Mouse (Mus musculus): ENCODE data around the gene H2-DMb2. TPM values are rescaled to one million over a fixed set of nuclear protein-coding genes. Genes with fewer than 3 reads are reported as not detected.
A peak's percentile ranks its signal among the peaks of the same experiment; 100 is the strongest.
"Not testable (repeated sequence)": the region's sequence is repeated elsewhere in the genome, so short reads cannot be mapped to it uniquely, and the experiment has no call there.

The H2-DMb2 gene
- polyA plus RNA-seq, 1 experiment from 2014 or later, result 15.3 TPM

DNA sequence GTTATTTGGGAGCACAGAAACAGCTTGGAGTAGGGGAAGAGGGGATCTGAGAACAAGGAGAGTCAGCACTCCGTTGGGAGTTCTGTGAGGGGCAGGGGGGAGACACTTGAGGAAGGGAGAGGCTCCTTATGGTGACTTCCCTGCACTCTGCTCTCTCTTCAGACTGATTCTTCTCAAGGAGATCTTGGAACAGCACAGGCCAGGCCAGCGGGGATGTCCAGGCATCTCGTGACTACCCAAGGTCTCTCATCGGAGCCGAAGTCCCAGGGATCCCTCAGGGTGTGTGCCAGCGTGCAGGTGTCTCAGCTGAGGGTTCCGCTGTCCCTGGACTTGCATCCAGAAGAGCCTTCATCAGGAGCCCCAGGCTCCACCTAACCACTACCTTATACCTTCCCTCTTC is 4.5 kb upstream of the H2-DMb2 start:
- Histone ChIP-seq H3K4me3 (replicated peaks; ENCODE audit: low read depth, low read length) (no peak overlapping the region), H3K36me3 (ENCODE audit: insufficient read depth, low read length) (no peaks in the 10 kb centered on the region), H3K27me3 (ENCODE audit: insufficient read depth, low read length) (no peaks in the 10 kb centered on the region), H3K27ac (no peak overlapping the region), H3K9me3 (replicated peaks; ENCODE audit: low read length) (no peaks in the 10 kb centered on the region), H3K4me2 (ENCODE audit: low read length) (peak overlapping the region; percentile 69), H3K4me1 (replicated peaks; ENCODE audit: insufficient read depth, low read length) (0 out of 2 replicates have a peak, but pooled peaks cover 14% of the 10 kb centered on the region), H3K9ac (ENCODE audit: low read depth, low read length) (no peak overlapping the region; the same call in 1 of the 2 replicates)
- 83% methylated on average over 7 of the region's 7 CpGs for WGBS
- ATAC-seq (replicated peaks; ENCODE audit: low FRiP score, low read depth) (no peak), DNase-seq (ENCODE audit: low spot score) (no peak)
- TF ChIP-seq CTCF (IDR thresholded peaks at IDR 0.05; ENCODE audit: low read depth), result no peak

DNA sequence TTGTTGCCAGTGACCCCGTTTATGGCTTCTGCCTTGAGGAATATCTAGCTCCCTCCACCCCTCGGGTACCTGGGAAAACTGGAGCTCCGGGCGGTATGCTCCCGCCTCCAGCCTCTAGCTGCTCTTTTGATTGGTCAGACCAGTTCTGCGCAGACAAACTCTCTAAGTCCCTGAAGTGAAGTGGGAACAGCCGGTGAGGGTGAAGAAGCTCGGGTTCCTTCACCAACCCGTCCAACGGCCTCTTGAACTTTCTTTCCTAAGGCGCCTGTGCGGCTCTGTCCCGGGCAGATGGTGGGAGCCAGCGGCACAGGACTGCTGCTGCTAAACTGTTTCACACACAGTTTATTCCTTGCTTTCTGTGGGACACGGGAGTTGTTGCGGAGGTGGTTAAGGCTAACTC is 3.7 kb upstream of the H2-DMb2 start:
- 1% methylated on average over 16 of the region's 16 CpGs for WGBS
- ATAC-seq (replicated peaks; ENCODE audit: low FRiP score, low read depth) (no peak), DNase-seq (ENCODE audit: low spot score) (peak; percentile 65)
- Histone ChIP-seq H3K4me3 (replicated peaks; ENCODE audit: low read depth, low read length) (peak overlapping the region; percentile 25), H3K4me2 (ENCODE audit: low read length) (peak overlapping the region; percentile 69), H3K9me3 (replicated peaks; ENCODE audit: low read length) (no peaks in the 10 kb centered on the region), H3K9ac (ENCODE audit: low read depth, low read length) (peak overlapping the region; percentile 40; the same call in 1 of the 2 replicates), H3K27ac (no peak overlapping the region), H3K36me3 (ENCODE audit: insufficient read depth, low read length) (no peaks in the 10 kb centered on the region), H3K4me1 (replicated peaks; ENCODE audit: insufficient read depth, low read length) (0 out of 2 replicates have a peak, but pooled peaks cover 14% of the 10 kb centered on the region), H3K27me3 (ENCODE audit: insufficient read depth, low read length) (no peaks in the 10 kb centered on the region)
- no peak for TF ChIP-seq CTCF (IDR thresholded peaks at IDR 0.05; ENCODE audit: low read depth)

DNA sequence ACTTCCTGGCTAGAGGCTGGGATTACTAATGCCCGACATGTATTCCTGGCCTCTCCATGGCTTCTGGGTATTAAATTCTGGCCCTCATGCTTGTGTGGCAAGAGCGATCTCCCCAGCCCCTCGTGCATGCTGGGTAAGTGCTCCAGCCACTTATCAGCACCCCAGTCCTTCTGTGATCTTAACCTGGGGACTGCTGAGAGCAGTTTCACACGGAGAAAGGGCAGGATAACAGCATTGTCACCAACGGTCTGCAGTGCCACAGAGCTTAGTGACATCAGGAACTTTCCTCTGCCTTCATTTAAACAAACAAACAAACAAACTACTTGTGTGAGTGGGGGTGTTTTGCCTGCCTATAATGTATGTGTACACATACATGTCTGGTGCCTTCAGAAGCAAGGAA is 2.9 kb upstream of the H2-DMb2 start:
- no peak overlapping the region for H3K9ac ChIP-seq (ENCODE audit: low read depth, low read length)
- no peaks in the 10 kb centered on the region for H3K27me3 ChIP-seq (ENCODE audit: insufficient read depth, low read length)
- no peak overlapping the region for H3K27ac ChIP-seq
- no peak overlapping the region for H3K4me2 ChIP-seq (ENCODE audit: low read length)
- TF ChIP-seq CTCF (IDR thresholded peaks at IDR 0.05; ENCODE audit: low read depth), result no peak
- DNase-seq (ENCODE audit: low spot score) (no peak), ATAC-seq (replicated peaks; ENCODE audit: low FRiP score, low read depth) (no peak)
- H3K4me3 ChIP-seq (replicated peaks; ENCODE audit: low read depth, low read length), result peak overlapping the region; percentile 25; the same call in 1 of the 2 replicates
- 8% methylated on average over 5 of the region's 5 CpGs for WGBS
- 0 out of 2 replicates have a peak, but pooled peaks cover 14% of the 10 kb centered on the region for H3K4me1 ChIP-seq (replicated peaks; ENCODE audit: insufficient read depth, low read length)
- no peaks in the 10 kb centered on the region for H3K36me3 ChIP-seq (ENCODE audit: insufficient read depth, low read length)
- no peaks in the 10 kb centered on the region for H3K9me3 ChIP-seq (replicated peaks; ENCODE audit: low read length)

DNA sequence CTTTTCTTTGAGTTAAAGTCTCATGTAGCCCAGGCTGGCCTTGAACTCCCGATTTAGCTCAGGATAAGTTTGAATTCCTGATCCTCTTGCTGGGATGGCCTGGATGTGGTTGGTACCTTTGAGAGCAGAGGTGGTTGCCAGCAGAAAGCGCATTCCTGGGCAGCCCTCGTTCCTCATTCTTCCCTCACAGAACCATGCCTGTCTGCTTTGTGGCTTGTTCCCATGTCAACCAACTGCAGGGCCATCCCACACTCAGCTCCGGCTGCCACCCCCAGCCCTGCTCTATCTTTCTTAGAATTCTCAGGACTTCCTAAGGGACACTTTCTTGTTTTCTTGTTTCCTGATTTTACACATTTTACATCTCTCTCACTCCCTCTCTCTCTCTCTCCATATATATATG is 1.7 kb upstream of the H2-DMb2 start:
- H3K36me3 ChIP-seq (ENCODE audit: insufficient read depth, low read length), result no peaks in the 10 kb centered on the region
- 0 out of 2 replicates have a peak, but pooled peaks cover 14% of the 10 kb centered on the region for H3K4me1 ChIP-seq (replicated peaks; ENCODE audit: insufficient read depth, low read length)
- no peak overlapping the region for H3K9ac ChIP-seq (ENCODE audit: low read depth, low read length)
- no peak for DNase-seq (ENCODE audit: low spot score)
- no peak for ATAC-seq (replicated peaks; ENCODE audit: low FRiP score, low read depth)
- H3K4me3 ChIP-seq (replicated peaks; ENCODE audit: low read depth, low read length), result no peak overlapping the region
- TF ChIP-seq CTCF (IDR thresholded peaks at IDR 0.05; ENCODE audit: low read depth), result no peak
- WGBS, result 58% methylated on average over 4 of the region's 4 CpGs
- H3K27me3 ChIP-seq (ENCODE audit: insufficient read depth, low read length), result no peaks in the 10 kb centered on the region
- no peaks in the 10 kb centered on the region for H3K9me3 ChIP-seq (replicated peaks; ENCODE audit: low read length)
- H3K27ac ChIP-seq, result no peak overlapping the region
- no peak overlapping the region for H3K4me2 ChIP-seq (ENCODE audit: low read length)

DNA sequence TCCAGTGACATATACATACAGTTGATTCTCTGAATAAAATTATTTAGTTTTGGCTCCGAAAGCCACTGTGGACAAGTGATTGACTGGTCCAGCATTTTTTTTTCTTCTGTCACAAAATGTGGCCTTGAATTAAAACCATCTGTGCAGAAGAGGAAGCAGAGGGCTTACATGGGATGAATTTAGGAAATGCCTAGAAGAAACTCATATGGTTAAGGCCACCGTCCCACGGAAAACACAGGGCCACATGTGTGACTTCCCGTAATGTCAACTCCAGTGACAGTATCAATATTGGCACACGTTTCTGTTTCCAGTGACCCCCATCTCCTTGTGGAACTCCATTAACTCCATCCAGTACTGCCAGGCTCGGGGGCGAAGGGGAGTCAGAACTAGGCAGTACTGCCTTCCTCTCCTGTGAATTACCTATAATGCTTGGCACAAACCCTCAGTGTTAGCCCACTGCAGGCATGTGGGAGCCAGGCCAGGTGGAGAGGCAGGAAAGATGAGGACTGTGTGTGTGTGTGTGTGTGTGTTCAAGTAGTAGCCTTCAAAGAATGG is 574 bp upstream of the H2-DMb2 start:
- 69% methylated on average over 7 of the region's 7 CpGs for WGBS
- H3K9ac ChIP-seq (ENCODE audit: low read depth, low read length), result no peak overlapping the region
- H3K36me3 ChIP-seq (ENCODE audit: insufficient read depth, low read length), result no peaks in the 10 kb centered on the region
- H3K9me3 ChIP-seq (replicated peaks; ENCODE audit: low read length), result no peaks in the 10 kb centered on the region
- TF ChIP-seq CTCF (IDR thresholded peaks at IDR 0.05; ENCODE audit: low read depth), result no peak
- H3K4me2 ChIP-seq (ENCODE audit: low read length), result peak overlapping the region; percentile 30; the same call in 1 of the 2 replicates
- H3K27ac ChIP-seq, result 0 out of 2 replicates have a peak overlapping the region, but pooled peaks have one; percentile 19
- no peaks in the 10 kb centered on the region for H3K27me3 ChIP-seq (ENCODE audit: insufficient read depth, low read length)
- no peak; the same call in 1 of the 2 replicates for ATAC-seq (replicated peaks; ENCODE audit: low FRiP score, low read depth)
- DNase-seq (ENCODE audit: low spot score), result no peak
- H3K4me3 ChIP-seq (replicated peaks; ENCODE audit: low read depth, low read length), result no peak overlapping the region
- 0 out of 2 replicates have a peak, but pooled peaks cover 14% of the 10 kb centered on the region for H3K4me1 ChIP-seq (replicated peaks; ENCODE audit: insufficient read depth, low read length)

DNA sequence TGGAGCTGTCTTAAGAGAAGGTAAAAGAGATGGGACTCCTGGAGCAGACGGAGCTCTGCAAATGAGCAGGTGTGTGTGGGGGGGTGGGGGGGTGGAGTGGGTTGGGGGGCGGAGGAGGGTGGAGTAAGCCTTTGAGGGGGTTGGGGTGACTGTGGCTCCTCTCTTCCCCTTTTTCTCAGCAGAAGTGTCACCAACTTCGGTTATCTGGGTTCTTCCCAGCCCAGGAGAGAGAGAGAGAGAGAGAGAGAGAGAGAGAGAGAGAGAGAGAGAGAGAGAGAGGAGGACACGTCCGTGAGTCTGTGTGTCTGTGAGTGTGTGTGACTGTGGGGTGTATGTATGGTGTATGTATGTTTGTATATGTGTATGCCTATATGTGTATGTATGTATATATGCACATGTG is 354 bp downstream of the H2-DMb2 start:
- Histone ChIP-seq H3K9me3 (replicated peaks; ENCODE audit: low read length) (no peaks in the 10 kb centered on the region), H3K36me3 (ENCODE audit: insufficient read depth, low read length) (no peaks in the 10 kb centered on the region), H3K27me3 (ENCODE audit: insufficient read depth, low read length) (no peaks in the 10 kb centered on the region), H3K4me3 (replicated peaks; ENCODE audit: low read depth, low read length) (no peak overlapping the region), H3K4me2 (ENCODE audit: low read length) (0 out of 2 replicates have a peak overlapping the region, but pooled peaks have one; percentile 30), H3K4me1 (replicated peaks; ENCODE audit: insufficient read depth, low read length) (0 out of 2 replicates have a peak, but pooled peaks cover 14% of the 10 kb centered on the region), H3K9ac (ENCODE audit: low read depth, low read length) (no peak overlapping the region), H3K27ac (no peak overlapping the region)
- ATAC-seq (replicated peaks; ENCODE audit: low FRiP score, low read depth), result no peak
- no peak for DNase-seq (ENCODE audit: low spot score)
- TF ChIP-seq CTCF (IDR thresholded peaks at IDR 0.05; ENCODE audit: low read depth), result no peak
- 58% methylated on average over 5 of the region's 5 CpGs for WGBS

DNA sequence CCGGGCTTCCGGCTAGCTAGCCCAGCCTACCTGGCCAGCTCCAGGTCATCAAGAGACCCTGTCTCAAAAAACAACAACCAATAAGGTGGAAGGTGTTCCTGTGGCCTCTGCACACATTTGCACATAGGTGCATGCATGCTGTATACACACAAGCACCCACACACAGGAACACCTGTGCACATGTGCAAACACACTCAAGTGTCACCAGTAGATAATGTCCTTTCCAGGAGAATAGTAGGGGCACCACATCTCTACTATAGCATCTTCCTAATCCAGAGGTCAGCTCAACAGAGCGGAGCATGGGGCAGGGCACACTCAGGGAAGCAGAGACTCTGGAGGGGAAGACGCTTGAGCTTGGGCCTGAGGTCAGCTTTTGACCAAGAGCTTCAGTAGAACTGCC is 1.1 kb downstream of the H2-DMb2 start:
- 83% methylated on average over 4 of the region's 4 CpGs for WGBS

More for the DNA sequence above, 1.1 kb downstream of the H2-DMb2 start:
- not testable (repeated sequence) for H3K27me3 ChIP-seq (ENCODE audit: insufficient read depth, low read length); DNase-seq (ENCODE audit: low spot score); H3K36me3 ChIP-seq (ENCODE audit: insufficient read depth, low read length); H3K27ac ChIP-seq; H3K9me3 ChIP-seq (replicated peaks; ENCODE audit: low read length); H3K4me3 ChIP-seq (replicated peaks; ENCODE audit: low read depth, low read length); ATAC-seq (replicated peaks; ENCODE audit: low FRiP score, low read depth); H3K9ac ChIP-seq (ENCODE audit: low read depth, low read length); H3K4me2 ChIP-seq (ENCODE audit: low read length)
- 0 out of 2 replicates have a peak, but pooled peaks cover 11% of the 10 kb centered on the region for H3K4me1 ChIP-seq (replicated peaks; ENCODE audit: insufficient read depth, low read length)
